8 mouse cellular contexts compared by ENCODE assay signal in genomic region chr7:127573503-127574008, GRCm38 (mm10). TPM values are rescaled to one million over a fixed set of nuclear protein-coding genes. Genes with fewer than 3 reads are reported as not detected.
DNase-seq lines count a peak whose midpoint lies in the region; ATAC-seq and TF ChIP-seq lines count a peak whose summit lies in the region.

No protein-coding gene starts in this region.

- 2% methylated on average over 27 of the region's 28 CpGs for WGBS in lung, embryonic 15.5 days
- 2% methylated on average over 20 of the region's 28 CpGs for WGBS in forebrain, embryonic 14.5 days
- WGBS in limb, embryonic 14.5 days: 2% methylated on average over 26 of the region's 28 CpGs
- 0% methylated on average over 26 of the region's 28 CpGs for WGBS in stomach, embryonic 14.5 days

- H3K9ac ChIP-seq in lung, embryonic 15.5 days: peak overlapping the region; percentile 76
- H3K9ac ChIP-seq in forebrain, embryonic 14.5 days (ENCODE audit: low read length): peak overlapping the region; percentile 72
- H3K9ac ChIP-seq in limb, embryonic 14.5 days (ENCODE audit: low read depth, low read length, severe bottlenecking): peak overlapping the region; percentile 78
- peak overlapping the region; percentile 71 for H3K9ac ChIP-seq in stomach, embryonic 14.5 days (replicated peaks; ENCODE audit: low read depth, low read length)

- TF ChIP-seq POLR2A in limb, embryonic 14.5 days (IDR thresholded peaks at IDR 0.05; ENCODE audit: borderline replicate concordance, extremely low read depth, insufficient read depth, insufficient read length): no peak

- H3K27me3 ChIP-seq in lung, embryonic 15.5 days: no peaks in the 10 kb centered on the region
- no peaks in the 10 kb centered on the region for H3K27me3 ChIP-seq in forebrain, embryonic 14.5 days (replicated peaks; ENCODE audit: control insufficient read depth, insufficient read depth, low read length)
- no peaks in the 10 kb centered on the region for H3K27me3 ChIP-seq in limb, embryonic 14.5 days (ENCODE audit: control insufficient read depth, insufficient read depth, low read length)
- H3K27me3 ChIP-seq in stomach, embryonic 14.5 days (ENCODE audit: control insufficient read depth, insufficient read depth, low read length): no peaks in the 10 kb centered on the region

- H3K4me2 ChIP-seq in lung, embryonic 15.5 days: peak overlapping the region; percentile 92
- H3K4me2 ChIP-seq in forebrain, embryonic 14.5 days (ENCODE audit: low read length): peak overlapping the region; percentile 93
- H3K4me2 ChIP-seq in limb, embryonic 14.5 days (replicated peaks; ENCODE audit: low read depth, low read length, severe bottlenecking): peak overlapping the region; percentile 89
- peak overlapping the region; percentile 78 for H3K4me2 ChIP-seq in stomach, embryonic 14.5 days (replicated peaks; ENCODE audit: low read depth, low read length)

- H3K36me3 ChIP-seq in lung, embryonic 15.5 days: peaks cover 24% of the 10 kb centered on the region
- H3K36me3 ChIP-seq in forebrain, embryonic 14.5 days (ENCODE audit: control insufficient read depth, insufficient read depth, low read length): peaks cover 20% of the 10 kb centered on the region
- peaks cover 28% of the 10 kb centered on the region for H3K36me3 ChIP-seq in limb, embryonic 14.5 days (ENCODE audit: control insufficient read depth, insufficient read depth, low read length)
- peaks cover 19% of the 10 kb centered on the region for H3K36me3 ChIP-seq in stomach, embryonic 14.5 days (ENCODE audit: control insufficient read depth, insufficient read depth, low read length)

- H3K4me1 ChIP-seq in lung, embryonic 15.5 days: peaks cover 13% of the 10 kb centered on the region
- peaks cover 2% of the 10 kb centered on the region; the same call in 1 of the 2 replicates for H3K4me1 ChIP-seq in brown adipose tissue, adult 24 weeks (ENCODE audit: control insufficient read depth, insufficient read depth, insufficient read length, low read length)
- peaks cover 17% of the 10 kb centered on the region for H3K4me1 ChIP-seq in forebrain, embryonic 14.5 days (ENCODE audit: control insufficient read depth, insufficient read depth, low read length)
- peaks cover 18% of the 10 kb centered on the region for H3K4me1 ChIP-seq in limb, embryonic 14.5 days (ENCODE audit: control insufficient read depth, insufficient read depth, low read length)
- H3K4me1 ChIP-seq in stomach, embryonic 14.5 days (ENCODE audit: control insufficient read depth, insufficient read depth, low read length): peaks cover 8% of the 10 kb centered on the region; the same call in 1 of the 2 replicates

- intact Hi-C loops in gastrocnemius, postnatal 36 days (cut with DNase I): loop anchor here (2.0 kb wide), 1 partner anchor 61 kb away; no protein-coding TSS in a partner anchor

- ATAC-seq in lung, embryonic 15.5 days (ENCODE audit: borderline replicate concordance, extremely low read depth, low FRiP score, low TSS enrichment): no peak; the same call in 1 of the 2 replicates
- peak; percentile 58 for ATAC-seq in forebrain, embryonic 14.5 days
- ATAC-seq in limb, embryonic 14.5 days (ENCODE audit: low FRiP score, low read depth): peak; percentile 63
- no peak; the same call in none of the 2 replicates for ATAC-seq in stomach, embryonic 14.5 days (ENCODE audit: insufficient number of reproducible peaks, insufficient read depth, low FRiP score, low read depth)

- H3K27ac ChIP-seq in lung, embryonic 15.5 days: peak overlapping the region; percentile 56
- H3K27ac ChIP-seq in brown adipose tissue, adult 24 weeks (replicated peaks; ENCODE audit: low read depth, low read length): no peak overlapping the region
- H3K27ac ChIP-seq in forebrain, embryonic 14.5 days (ENCODE audit: low read depth, low read length): peak overlapping the region; percentile 75
- H3K27ac ChIP-seq in limb, embryonic 14.5 days (replicated peaks; ENCODE audit: low read depth, low read length): peak overlapping the region; percentile 55
- H3K27ac ChIP-seq in stomach, embryonic 14.5 days (ENCODE audit: low read length): peak overlapping the region; percentile 7

- no peaks in the 10 kb centered on the region for H3K9me3 ChIP-seq in lung, embryonic 15.5 days
- no peaks in the 10 kb centered on the region for H3K9me3 ChIP-seq in forebrain, embryonic 14.5 days (replicated peaks; ENCODE audit: control insufficient read depth, low read length)
- H3K9me3 ChIP-seq in limb, embryonic 14.5 days (ENCODE audit: control insufficient read depth, low read length): no peaks in the 10 kb centered on the region
- no peaks in the 10 kb centered on the region for H3K9me3 ChIP-seq in stomach, embryonic 14.5 days (ENCODE audit: control insufficient read depth, low read depth, low read length)

- H3K4me3 ChIP-seq in lung, embryonic 15.5 days: peak overlapping the region; percentile 84
- peak overlapping the region; percentile 57 for H3K4me3 ChIP-seq in brown adipose tissue, adult 24 weeks (ENCODE audit: insufficient read depth, low read depth, low read length)
- H3K4me3 ChIP-seq in forebrain, embryonic 14.5 days (ENCODE audit: low read depth, low read length): peak overlapping the region; percentile 55
- peak overlapping the region; percentile 72 for H3K4me3 ChIP-seq in limb, embryonic 14.5 days (replicated peaks; ENCODE audit: low read length)
- peak overlapping the region; percentile 73 for H3K4me3 ChIP-seq in stomach, embryonic 14.5 days (ENCODE audit: low read depth, low read length)

- DNase-seq in lung, postnatal 36 days: no peak
- DNase-seq in forebrain, embryonic 14.5 days (ENCODE audit: low spot score): no peak
- DNase-seq in limb, embryonic 14.5 days (ENCODE audit: low spot score): no peak
- DNase-seq in frontal cortex, postnatal 36 days (ENCODE audit: low spot score in 2 of 2): no peak
- no peak for DNase-seq in gastrocnemius, postnatal 36 days

RNA-seq across cellular contexts. Expression of gene Phkg2, which starts 0.4 kb away (rescaled TPM):
- polyA plus RNA-seq in lung, embryonic 15.5 days (2015; fragmentation: Nextera tagmentation; extraction: Ambion mirVana): 34.0 and 40.5 TPM in 2 replicates
- polyA plus RNA-seq in brown adipose tissue, adult 24 weeks (2012; ENCODE audit: insufficient read depth, insufficient read length, missing spikeins): 15.9 and 17.1 TPM in 2 replicates
- 59.5 and 62.2 TPM in 2 replicates for polyA plus RNA-seq in forebrain, embryonic 14.5 days (2014; fragmentation: Nextera tagmentation; extraction: Ambion mirVana)
- polyA plus RNA-seq in limb, embryonic 14.5 days (2012; rRNA removed): 99.1 and 103 TPM in 2 replicates
- 36.3 and 41.9 TPM in 2 replicates for polyA plus RNA-seq in limb, embryonic 14.5 days (2014; fragmentation: Nextera tagmentation; extraction: Ambion mirVana)
- polyA plus RNA-seq in stomach, embryonic 14.5 days (2014; fragmentation: Nextera tagmentation; extraction: Ambion mirVana): 46.4 and 47.4 TPM in 2 replicates
- total RNA-seq in gastrocnemius, postnatal 36 days (2021): 1 to 10 TPM; 7.6 to 9.8 TPM

RNA-seq across cellular contexts. Expression of gene Tmem265, which starts 12.4 kb away (rescaled TPM):
- polyA plus RNA-seq in lung, embryonic 15.5 days (2015; fragmentation: Nextera tagmentation; extraction: Ambion mirVana): 4.7 and 7.7 TPM in 2 replicates
- polyA plus RNA-seq in brown adipose tissue, adult 24 weeks (2012; ENCODE audit: insufficient read depth, insufficient read length, missing spikeins): 2.0 TPM in 1 of 2 replicates, not detected in the other
- 4.1 and 4.7 TPM in 2 replicates for polyA plus RNA-seq in forebrain, embryonic 14.5 days (2014; fragmentation: Nextera tagmentation; extraction: Ambion mirVana)
- polyA plus RNA-seq in limb, embryonic 14.5 days (2012; rRNA removed): 2.4 and 4.5 TPM in 2 replicates
- 7.1 and 9.3 TPM in 2 replicates for polyA plus RNA-seq in limb, embryonic 14.5 days (2014; fragmentation: Nextera tagmentation; extraction: Ambion mirVana)
- 7.2 and 11.3 TPM in 2 replicates for polyA plus RNA-seq in stomach, embryonic 14.5 days (2014; fragmentation: Nextera tagmentation; extraction: Ambion mirVana)
- not detected for total RNA-seq in gastrocnemius, postnatal 36 days (2021)

RNA-seq across cellular contexts. Expression of gene Ccdc189, which starts 14.8 kb away (rescaled TPM):
- polyA plus RNA-seq in lung, embryonic 15.5 days (2015; fragmentation: Nextera tagmentation; extraction: Ambion mirVana): 12.8 and 15.7 TPM in 2 replicates
- polyA plus RNA-seq in brown adipose tissue, adult 24 weeks (2012; ENCODE audit: insufficient read depth, insufficient read length, missing spikeins): 4.5 and 6.0 TPM in 2 replicates
- polyA plus RNA-seq in forebrain, embryonic 14.5 days (2014; fragmentation: Nextera tagmentation; extraction: Ambion mirVana): 12.5 and 12.8 TPM in 2 replicates
- polyA plus RNA-seq in limb, embryonic 14.5 days (2012; rRNA removed): 9.7 and 10.6 TPM in 2 replicates
- polyA plus RNA-seq in limb, embryonic 14.5 days (2014; fragmentation: Nextera tagmentation; extraction: Ambion mirVana): 5.4 and 8.1 TPM in 2 replicates
- polyA plus RNA-seq in stomach, embryonic 14.5 days (2014; fragmentation: Nextera tagmentation; extraction: Ambion mirVana): 7.8 and 8.2 TPM in 2 replicates
- total RNA-seq in gastrocnemius, postnatal 36 days (2021): 1 to 10 TPM; 2.6 to 3.5 TPM

RNA-seq across cellular contexts. Expression of gene Rnf40, which starts 15.0 kb away (rescaled TPM):
- 46.9 and 49.0 TPM in 2 replicates for polyA plus RNA-seq in lung, embryonic 15.5 days (2015; fragmentation: Nextera tagmentation; extraction: Ambion mirVana)
- polyA plus RNA-seq in brown adipose tissue, adult 24 weeks (2012; ENCODE audit: insufficient read depth, insufficient read length, missing spikeins): 14.7 and 19.4 TPM in 2 replicates
- 26.2 and 39.6 TPM in 2 replicates for polyA plus RNA-seq in forebrain, embryonic 14.5 days (2014; fragmentation: Nextera tagmentation; extraction: Ambion mirVana)
- polyA plus RNA-seq in limb, embryonic 14.5 days (2012; rRNA removed): 49.1 and 51.9 TPM in 2 replicates
- 42.5 and 49.5 TPM in 2 replicates for polyA plus RNA-seq in limb, embryonic 14.5 days (2014; fragmentation: Nextera tagmentation; extraction: Ambion mirVana)
- polyA plus RNA-seq in stomach, embryonic 14.5 days (2014; fragmentation: Nextera tagmentation; extraction: Ambion mirVana): 37.0 and 39.9 TPM in 2 replicates
- 10 to 100 TPM; 26.8 to 31.6 TPM for total RNA-seq in gastrocnemius, postnatal 36 days (2021)

RNA-seq across cellular contexts. Expression of gene Zfp629, which starts 42.0 kb away (rescaled TPM):
- 12.1 and 12.2 TPM in 2 replicates for polyA plus RNA-seq in lung, embryonic 15.5 days (2015; fragmentation: Nextera tagmentation; extraction: Ambion mirVana)
- 6.6 and 7.5 TPM in 2 replicates for polyA plus RNA-seq in brown adipose tissue, adult 24 weeks (2012; ENCODE audit: insufficient read depth, insufficient read length, missing spikeins)
- 20.8 and 24.2 TPM in 2 replicates for polyA plus RNA-seq in forebrain, embryonic 14.5 days (2014; fragmentation: Nextera tagmentation; extraction: Ambion mirVana)
- polyA plus RNA-seq in limb, embryonic 14.5 days (2012; rRNA removed): 23.8 and 24.5 TPM in 2 replicates
- 13.9 and 19.2 TPM in 2 replicates for polyA plus RNA-seq in limb, embryonic 14.5 days (2014; fragmentation: Nextera tagmentation; extraction: Ambion mirVana)
- polyA plus RNA-seq in stomach, embryonic 14.5 days (2014; fragmentation: Nextera tagmentation; extraction: Ambion mirVana): 16.0 and 17.2 TPM in 2 replicates
- 10 to 100 TPM in 1 of 2 experiments, 1 to 10 TPM in 1; 6.1 to 10.4 TPM for total RNA-seq in gastrocnemius, postnatal 36 days (2021)

Comparison
In these comparisons a context has a peak if more than half of its experiments do, and no peak if none do; other contexts are left out.
1. ATAC-seq: peak in forebrain, embryonic 14.5 days (single experiment) and limb, embryonic 14.5 days (single experiment); none in lung, embryonic 15.5 days (single experiment) and stomach, embryonic 14.5 days (single experiment).
2. Peak in every context shown above with its lines, with median percentiles within 50 percentile points of each other: H3K4me2 ChIP-seq, H3K4me3 ChIP-seq and H3K9ac ChIP-seq.